Mouse (Mus musculus): ENCODE data around the gene Sh3bgrl.

The Sh3bgrl gene

GRCm38 (mm10) chrX:109131834-109132233 is 36.7 kb downstream of the Sh3bgrl start:
- DNase-seq (ENCODE audit: extremely low read depth, low read depth, low spot score), result no peak

GRCm38 (mm10) chrX:109132463-109132862 is 37.3 kb downstream of the Sh3bgrl start:
- no peak for DNase-seq (ENCODE audit: extremely low read depth, low read depth, low spot score)

GRCm38 (mm10) chrX:109133500-109133899 is 38.3 kb downstream of the Sh3bgrl start:
- DNase-seq (ENCODE audit: extremely low read depth, low read depth, low spot score), result no peak

GRCm38 (mm10) chrX:109136306-109136705 is 41.1 kb downstream of the Sh3bgrl start:
- no peak for DNase-seq (ENCODE audit: extremely low read depth, low read depth, low spot score)

GRCm38 (mm10) chrX:109136820-109137219 is 41.7 kb downstream of the Sh3bgrl start:
- DNase-seq (ENCODE audit: extremely low read depth, low read depth, low spot score), result peak; percentile 75

- DNase-seq (ENCODE audit: extremely low read depth, low read depth, low spot score), result no peak
Observed at GRCm38 (mm10) chrX:109137295-109137694, 42.1 kb downstream of the Sh3bgrl start.

GRCm38 (mm10) chrX:109141337-109141870 is 46.2 kb downstream of the Sh3bgrl start:
- no peak for DNase-seq (ENCODE audit: extremely low read depth, low read depth, low spot score)

- DNase-seq (ENCODE audit: extremely low read depth, low read depth, low spot score), result no peak
Observed at GRCm38 (mm10) chrX:109142281-109142680, 47.1 kb downstream of the Sh3bgrl start.

- DNase-seq (ENCODE audit: extremely low read depth, low read depth, low spot score), result no peak
Observed at GRCm38 (mm10) chrX:109145779-109146178, 50.6 kb downstream of the Sh3bgrl start.

GRCm38 (mm10) chrX:109147108-109147507 is 51.9 kb downstream of the Sh3bgrl start:
- no peak for DNase-seq (ENCODE audit: extremely low read depth, low read depth, low spot score)

- DNase-seq (ENCODE audit: extremely low read depth, low read depth, low spot score), result no peak
Observed at GRCm38 (mm10) chrX:109151228-109151627, 56.1 kb downstream of the Sh3bgrl start.

- DNase-seq (ENCODE audit: extremely low read depth, low read depth, low spot score), result no peak
Observed at GRCm38 (mm10) chrX:109160326-109160725, 65.2 kb downstream of the Sh3bgrl start.

- DNase-seq (ENCODE audit: extremely low read depth, low read depth, low spot score), result no peak
Observed at GRCm38 (mm10) chrX:109160901-109161300, 65.7 kb downstream of the Sh3bgrl start.

GRCm38 (mm10) chrX:109175038-109175437 is 79.9 kb downstream of the Sh3bgrl start:
- no peak for DNase-seq (ENCODE audit: extremely low read depth, low read depth, low spot score)

GRCm38 (mm10) chrX:109175470-109175869 is 80.3 kb downstream of the Sh3bgrl start:
- no peak for DNase-seq (ENCODE audit: extremely low read depth, low read depth, low spot score)

- no peak for DNase-seq (ENCODE audit: extremely low read depth, low read depth, low spot score)
Observed at GRCm38 (mm10) chrX:109184706-109185478, 89.7 kb downstream of the Sh3bgrl start.

- DNase-seq (ENCODE audit: extremely low read depth, low read depth, low spot score), result no peak
Observed at GRCm38 (mm10) chrX:109189607-109190006, 94.4 kb downstream of the Sh3bgrl start.

GRCm38 (mm10) chrX:109190969-109191368 is 95.8 kb downstream of the Sh3bgrl start:
- DNase-seq (ENCODE audit: extremely low read depth, low read depth, low spot score), result no peak

- no peak for DNase-seq (ENCODE audit: extremely low read depth, low read depth, low spot score)
Observed at GRCm38 (mm10) chrX:109191436-109191835, 96.3 kb downstream of the Sh3bgrl start.

GRCm38 (mm10) chrX:109196468-109196867 is 101.3 kb downstream of the Sh3bgrl start, which contains the start of gene Gm6377:
Gene Gm6377, plus strand, starts transcription at chrX:109196756.
- no peak for DNase-seq (ENCODE audit: extremely low read depth, low read depth, low spot score)

- DNase-seq (ENCODE audit: extremely low read depth, low read depth, low spot score), result no peak
Observed at GRCm38 (mm10) chrX:109207843-109208242, 112.7 kb downstream of the Sh3bgrl start.

GRCm38 (mm10) chrX:109228720-109229119 is 133.6 kb downstream of the Sh3bgrl start:
- no peak for DNase-seq (ENCODE audit: extremely low read depth, low read depth, low spot score)
